Mouse (Mus musculus) MEL (cell line): ENCODE measurements at regions not wholly inside any gene's neighbourhood (a gene's known extent, or its start where the extent isn't known, plus 50 kb on each side); places are given as distances from the start of the nearest gene placed in this dataset.

Source experiments
- DNase-seq: peaks from one replicate; pipeline ENCODE4 v3.0.0; 2011; ENCODE audit warnings: low read depth, low spot score
- H3K27ac ChIP-seq: 2 replicates; pipeline ENCODE4 v1.5.1; 2012; ENCODE audit warnings: low read depth, mild to moderate bottlenecking, control low read depth, low read length, moderate library complexity; ENCODE audit not compliant: control insufficient read depth
- H3K27me3 ChIP-seq, 2 experiments: fragments of 150-350 bp in 1 of 2; sonication (generic) in 1 of 2; 2 replicates each; pipeline ENCODE4 v1.6.1; 2012; ENCODE audit warnings: low read length in 2 of 2, mild to moderate bottlenecking in 2 of 2, improper control_type of control experiment in 1 of 2, moderate library complexity in 1 of 2; ENCODE audit not compliant: insufficient read depth in 2 of 2, control insufficient read depth in 1 of 2
- H3K36me3 ChIP-seq, 2 experiments: 2 replicates each; pipeline ENCODE4 v1.6.1; 2012 to 2014; ENCODE audit warnings: low read length in 2 of 2, improper control_type of control experiment in 1 of 2, inconsistent platforms in 1 of 2, mild to moderate bottlenecking in 1 of 2; ENCODE audit not compliant: insufficient read depth in 2 of 2, control insufficient read depth in 1 of 2
- H3K4me1 ChIP-seq, 2 experiments: fragments of 150-350 bp in 1 of 2; sonication (generic) in 1 of 2; 2 replicates each; pipeline ENCODE4 v1.6.1; 2012; ENCODE audit warnings: low read length in 2 of 2, improper control_type of control experiment in 1 of 2, mild to moderate bottlenecking in 1 of 2; ENCODE audit not compliant: insufficient read depth in 2 of 2, control insufficient read depth in 1 of 2
- H3K4me3 ChIP-seq, 2 experiments: fragments of 150-350 bp in 1 of 2; sonication (generic) in 1 of 2; 2 replicates each; pipeline ENCODE4 v1.5.1; 2012; ENCODE audit warnings: low read depth in 2 of 2, low read length in 2 of 2, mild to moderate bottlenecking in 2 of 2, moderate library complexity in 2 of 2, control low read depth in 1 of 2, improper control_type of control experiment in 1 of 2; ENCODE audit not compliant: control insufficient read depth in 1 of 2, insufficient read depth in 1 of 2
- H3K79me2 ChIP-seq: 2 replicates; pipeline ENCODE4 v1.6.1; 2012; ENCODE audit warnings: mild to moderate bottlenecking, low read length, moderate library complexity; ENCODE audit not compliant: control insufficient read depth, poor library complexity, insufficient read depth
- H3K9ac ChIP-seq: 2 replicates; pipeline ENCODE4 v1.6.1; 2012; ENCODE audit warnings: low read depth, mild to moderate bottlenecking, control low read depth, low read length, moderate library complexity; ENCODE audit not compliant: control insufficient read depth, poor library complexity, severe bottlenecking
- H3K9me3 ChIP-seq: fragments of 150-350 bp; sonication (generic); replicated peaks from 2 replicates; pipeline ENCODE4 v1.6.1; 2012; ENCODE audit warnings: mild to moderate bottlenecking, low read length, improper control_type of control experiment, moderate library complexity; ENCODE audit not compliant: insufficient read depth
- BHLHE40 ChIP-seq: IDR thresholded peaks from 2 replicates; pipeline ENCODE4 v1.6.1; 2012; ENCODE audit warnings: low read depth, mild to moderate bottlenecking, inconsistent platforms, low read length, improper control_type of control experiment, borderline replicate concordance
- E2F4 ChIP-seq: IDR thresholded peaks from 2 replicates; pipeline ENCODE4 v1.6.1; 2011; ENCODE audit warnings: low read depth, low read length, improper control_type of control experiment, borderline replicate concordance
- ELF1 ChIP-seq: IDR thresholded peaks from 2 replicates; pipeline ENCODE4 v1.6.1; 2014; ENCODE audit warnings: low read depth, mild to moderate bottlenecking, inconsistent platforms, low read length, improper control_type of control experiment, moderate library complexity
- EP300 ChIP-seq, 2 experiments: IDR thresholded peaks; 2 replicates each; pipeline ENCODE4 v1.6.1; 2011; ENCODE audit warnings: improper control_type of control experiment in 2 of 2, low read length in 2 of 2, low read depth in 1 of 2, mild to moderate bottlenecking in 1 of 2
- ETS1 ChIP-seq: IDR thresholded peaks from 2 replicates; pipeline ENCODE4 v1.6.1; 2012; ENCODE audit warnings: low read depth, mild to moderate bottlenecking, inconsistent platforms, low read length, improper control_type of control experiment, moderate library complexity
- GATA1 ChIP-seq: IDR thresholded peaks from 2 replicates; pipeline ENCODE4 v1.6.1; 2011; ENCODE audit warnings: low read depth, low read length, improper control_type of control experiment
- JUND ChIP-seq: IDR thresholded peaks from 2 replicates; pipeline ENCODE4 v1.6.1; 2011; ENCODE audit warnings: low read depth, mild to moderate bottlenecking, improper control_type of control experiment, low read length
- KAT2A ChIP-seq: conservative IDR thresholded peaks from 2 replicates; pipeline ENCODE4 v1.6.1; 2012; ENCODE audit warnings: low read depth, low read length, improper control_type of control experiment, inconsistent platforms
- MAFK ChIP-seq: IDR thresholded peaks from 2 replicates; pipeline ENCODE4 v1.6.1; 2011; ENCODE audit warnings: low read depth, mild to moderate bottlenecking, low read length, improper control_type of control experiment, borderline replicate concordance
- MAX ChIP-seq: IDR thresholded peaks from 2 replicates; pipeline ENCODE4 v1.6.1; 2011; ENCODE audit warnings: low read length, improper control_type of control experiment
- MYC ChIP-seq: IDR thresholded peaks from 2 replicates; pipeline ENCODE4 v1.6.1; 2011; ENCODE audit warnings: low read depth, mild to moderate bottlenecking, low read length, improper control_type of control experiment, moderate library complexity
- NRF1 ChIP-seq: IDR thresholded peaks from 2 replicates; pipeline ENCODE4 v1.6.1; 2014; ENCODE audit warnings: low read depth, mild to moderate bottlenecking, inconsistent platforms, low read length, improper control_type of control experiment, moderate library complexity; ENCODE audit not compliant: poor library complexity, insufficient read depth, severe bottlenecking
- POLR2A ChIP-seq, 2 experiments: IDR thresholded peaks; 2 replicates each; pipeline ENCODE4 v1.6.1; 2011 to 2012; ENCODE audit warnings: low read length in 2 of 2, mild to moderate bottlenecking in 2 of 2, control low read depth in 1 of 2, improper control_type of control experiment in 1 of 2, low read depth in 1 of 2, moderate library complexity in 1 of 2; ENCODE audit not compliant: control insufficient read depth in 1 of 2, insufficient read depth in 1 of 2, poor library complexity in 1 of 2
- POLR2AphosphoS5 ChIP-seq: IDR thresholded peaks from 2 replicates; pipeline ENCODE4 v1.6.1; 2012; ENCODE audit warnings: low read depth, borderline replicate concordance, mild to moderate bottlenecking, inconsistent platforms, low read length, moderate library complexity, mixed read lengths
- RCOR1 ChIP-seq: IDR thresholded peaks from 2 replicates; pipeline ENCODE4 v1.6.1; 2012; ENCODE audit warnings: low read depth, mild to moderate bottlenecking, inconsistent platforms, low read length, improper control_type of control experiment
- SIN3A ChIP-seq: IDR thresholded peaks from 2 replicates; pipeline ENCODE4 v1.6.1; 2012; ENCODE audit warnings: low read length, improper control_type of control experiment, inconsistent platforms
- UBTF ChIP-seq: IDR thresholded peaks from 2 replicates; pipeline ENCODE4 v1.6.1; 2012; ENCODE audit warnings: low read depth, mild to moderate bottlenecking, inconsistent platforms, low read length, improper control_type of control experiment, moderate library complexity, borderline replicate concordance; ENCODE audit not compliant: insufficient read depth
- USF1 ChIP-seq: IDR thresholded peaks from 2 replicates; pipeline ENCODE4 v1.6.1; 2014; ENCODE audit warnings: low read depth, mild to moderate bottlenecking, inconsistent platforms, low read length, improper control_type of control experiment, moderate library complexity

GRCm38 (mm10) chr2:172627353-172628306 is 78.2 kb downstream of the Tfap2c start:
- no peaks in the 10 kb centered on the region; a peak in 1 of 4 replicates for H3K27me3 ChIP-seq
- H3K36me3 ChIP-seq: no peaks in the 10 kb centered on the region
- no peak for DNase-seq

GRCm38 (mm10) chr2:172630333-172630732 is 80.9 kb downstream of the Tfap2c start:
- H3K4me3 ChIP-seq: no peak overlapping the region
- no peaks in the 10 kb centered on the region for H3K9me3 ChIP-seq
- H3K36me3 ChIP-seq: no peaks in the 10 kb centered on the region
- H3K4me1 ChIP-seq: no peaks in the 10 kb centered on the region
- H3K9ac ChIP-seq: no peak overlapping the region
- DNase-seq: no peak
- TF ChIP-seq EP300 (IDR thresholded peaks at IDR 0.05; ENCODE audit: low read depth in 1 of 2, low read length in 2 of 2) (no peak), JUND (no peak), ELF1 (no peak), UBTF (no peak), USF1 (no peak), KAT2A (no peak)
- H3K27ac ChIP-seq: no peak overlapping the region
- no peaks in the 10 kb centered on the region; a peak in 1 of 4 replicates for H3K27me3 ChIP-seq
- no peaks in the 10 kb centered on the region for H3K79me2 ChIP-seq

More at GRCm38 (mm10) chr2:172627353-172628306, 78.2 kb downstream of the Tfap2c start:
- H3K27ac ChIP-seq: no peak overlapping the region
- no peaks in the 10 kb centered on the region for H3K4me1 ChIP-seq
- H3K4me3 ChIP-seq: no peak overlapping the region
- no peaks in the 10 kb centered on the region for H3K79me2 ChIP-seq
- TF ChIP-seq RCOR1: no peak
- no peak for TF ChIP-seq SIN3A
- no peak for TF ChIP-seq USF1
- no peak for TF ChIP-seq BHLHE40
- no peak for TF ChIP-seq ETS1
- no peak for TF ChIP-seq POLR2A (IDR thresholded peaks at IDR 0.05; ENCODE audit: control insufficient read depth in 1 of 2, insufficient read depth in 1 of 2, low read depth in 1 of 2, low read length in 2 of 2, poor library complexity in 1 of 2)
- TF ChIP-seq JUND: no peak
- TF ChIP-seq E2F4: no peak
- TF ChIP-seq MAX: no peak
- no peak for TF ChIP-seq GATA1
- no peak for TF ChIP-seq UBTF
- no peak for TF ChIP-seq MAFK
- TF ChIP-seq NRF1: no peak
- no peak for TF ChIP-seq MYC
- TF ChIP-seq POLR2AphosphoS5: no peak
- TF ChIP-seq, all 39 proteins: peak for 0
- no peak overlapping the region for H3K9ac ChIP-seq
- no peaks in the 10 kb centered on the region for H3K9me3 ChIP-seq
